Mouse (Mus musculus) small intestine, adult 2 months (tissue): ENCODE measurements around the gene Vstm5.

Experiments used
- CTCF ChIP-seq: fragments of 200-500 bp; IDR thresholded peaks from 2 replicates; pipeline ENCODE4 v1.5.1; 2012; ENCODE audit warnings: low read depth, mild to moderate bottlenecking, control low read depth, inconsistent platforms, low read length, moderate library complexity, mixed read lengths; ENCODE audit not compliant: insufficient replicate concordance, insufficient read length; ENCODE audit errors: extremely low read depth
- POLR2A ChIP-seq: fragments of 200-500 bp; IDR thresholded peaks from 2 replicates; pipeline ENCODE4 v1.6.1; 2012; ENCODE audit warnings: low read depth, mild to moderate bottlenecking, control low read depth, inconsistent platforms, low read length, moderate library complexity

DNA sequence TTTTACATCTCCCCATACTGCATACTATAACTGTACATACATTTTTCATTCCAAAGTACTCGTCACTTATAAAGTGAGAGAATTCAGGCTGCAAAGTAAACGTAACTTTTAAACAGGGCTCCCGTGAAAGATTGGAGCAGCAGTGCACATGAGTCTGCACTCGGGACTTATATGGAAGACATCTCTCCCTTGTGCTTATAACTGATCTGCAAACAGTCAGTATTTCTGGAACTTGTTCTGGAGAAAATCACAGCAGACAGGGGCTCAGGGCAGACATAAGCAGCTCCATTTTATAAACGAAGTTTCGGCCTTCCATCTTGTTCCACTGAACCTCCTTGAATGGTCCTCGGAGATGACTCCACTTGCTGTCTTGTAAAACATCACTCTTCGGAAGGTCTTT lies 23.1 kb downstream of the Vstm5 start:
- TF ChIP-seq CTCF (no peak), POLR2A (no peak)
